Mouse (Mus musculus) erythroblast, adult 5-6 weeks (primary cell): ENCODE data around the gene Vmn1r77. TPM values are rescaled to one million over a fixed set of nuclear protein-coding genes. Genes with fewer than 3 reads are reported as not detected.
"Not testable (repeated sequence)": the region's sequence is repeated elsewhere in the genome, so short reads cannot be mapped to it uniquely, and the experiment has no call there.

Experiments used
- ATAC-seq: replicated peaks from 2 replicates; pipeline ENCODE4 v1.8.0; 2016; ENCODE audit warnings: moderate number of reproducible peaks, mild to moderate bottlenecking, moderate TSS enrichment, inconsistent platforms; ENCODE audit not compliant: poor library complexity, low FRiP score, severe bottlenecking
- total RNA-seq, 2 experiments: library from RNA; stranded (forward) in 1 of 2; stranded (reverse) in 1 of 2; fragments of 150-400 nt in 1 of 2; fragments of 200-764, 138-1000 nt in 1 of 2; gene quantifications; 2 replicates each; pipeline versions ENCODE4 v1.2.3 to v1.2.4; 2015 to 2017; ENCODE audit warnings: low replicate concordance in 2 of 2

The Vmn1r77 gene
- total RNA-seq (2015; ENCODE audit: low replicate concordance), result not detected in 2 replicates
- 0.09 TPM in 1 of 2 replicates, not detected in the other for total RNA-seq (2017; ENCODE audit: low replicate concordance)

DNA sequence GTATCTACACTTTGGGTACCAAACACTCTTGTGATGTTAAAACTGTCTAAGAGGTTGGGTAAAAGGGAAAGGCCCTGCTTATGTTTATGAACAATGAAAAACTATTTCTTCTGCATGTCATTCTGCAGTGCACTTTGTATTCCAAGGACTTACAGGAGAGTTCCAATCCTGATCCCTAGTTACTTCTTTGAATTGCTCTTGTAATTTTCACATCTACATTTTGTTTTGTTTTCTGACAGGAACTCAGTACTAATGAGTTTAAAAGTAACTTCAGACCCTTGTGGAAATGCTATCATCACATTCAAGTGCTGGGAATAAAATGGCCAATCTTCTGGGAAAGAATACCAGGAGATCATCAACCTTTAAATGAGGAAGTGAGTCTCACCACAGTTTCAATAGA is at the start of gene Vmn1r77:
Vmn1r77 (plus strand) TSS at position 301 of the 400 bp plus-strand sequence.
- not testable (repeated sequence) for ATAC-seq

DNA sequence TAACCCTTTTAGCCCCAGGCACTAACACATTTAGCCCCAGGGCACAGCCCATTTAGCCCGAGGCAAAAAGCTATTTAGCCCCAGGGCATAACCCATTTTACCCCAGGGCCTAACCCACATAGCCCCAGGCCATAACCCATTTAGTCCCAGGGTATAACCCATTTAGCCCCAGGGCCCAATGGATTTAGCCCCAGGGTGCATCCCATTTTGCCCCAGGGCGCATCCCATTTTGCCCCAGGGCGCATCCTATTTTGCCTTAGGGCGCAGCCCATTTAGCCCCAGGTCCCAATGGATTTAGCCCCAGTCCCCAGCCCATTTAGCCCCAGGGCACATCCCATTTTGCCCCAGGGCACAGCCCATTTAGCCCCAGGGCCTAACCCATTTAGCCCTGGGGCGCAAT is 25.1 kb upstream of the Vmn1r77 start:
- not testable (repeated sequence) for ATAC-seq

DNA sequence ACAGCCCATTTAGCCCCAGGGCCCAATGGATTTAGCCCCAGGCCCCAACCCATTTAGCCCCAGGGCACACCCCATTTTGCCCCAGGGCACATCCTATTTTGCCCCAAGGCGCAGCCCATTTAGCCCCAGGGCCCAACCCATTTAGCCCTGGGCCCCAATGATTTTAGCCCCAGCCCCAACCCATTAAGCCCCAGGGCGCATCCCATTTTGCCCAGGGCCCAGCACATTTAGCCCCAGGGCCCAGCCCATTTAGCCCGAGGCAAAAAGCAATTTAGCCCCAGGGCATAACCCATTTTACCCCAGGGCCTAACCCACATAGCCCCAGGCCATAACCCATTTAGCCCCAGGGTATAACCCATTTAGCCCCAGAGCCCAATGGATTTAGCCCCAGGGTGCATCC is 24.2 kb upstream of the Vmn1r77 start:
- ATAC-seq, result not testable (repeated sequence)

GRCm38 (mm10) chr7:12013106-12013505 is 23.4 kb upstream of the Vmn1r77 start:
- ATAC-seq, result no peak

DNA sequence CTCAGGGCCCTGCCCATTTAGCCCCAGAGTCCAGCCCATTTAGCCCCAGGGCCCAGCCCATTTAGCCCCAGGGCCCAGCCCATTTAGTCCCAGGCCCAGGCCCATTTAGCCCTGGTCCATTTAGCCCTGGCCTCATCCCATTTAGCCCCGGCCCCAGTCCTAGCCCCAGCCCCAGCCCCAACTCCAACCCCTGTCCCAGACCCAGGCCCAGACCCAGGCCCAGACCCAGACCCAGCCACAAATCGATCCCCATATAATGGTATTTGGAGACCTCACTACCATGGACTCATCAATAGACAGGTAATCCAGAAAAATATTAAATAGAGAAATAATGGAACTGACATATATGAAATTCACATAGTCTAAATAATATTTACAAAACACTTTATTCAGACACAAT is 18.7 kb upstream of the Vmn1r77 start:
- ATAC-seq, result not testable (repeated sequence)

GRCm38 (mm10) chr7:12040664-12041063 is 4.1 kb downstream of the Vmn1r77 start:
- no peak for ATAC-seq

Other genes with a start within 250 kb of the Vmn1r77 start
- gene Vmn1r74, start 202.8 kb upstream of the Vmn1r77 start, total RNA-seq (2015; ENCODE audit: low replicate concordance), result not detected in 2 replicates
- gene Vmn1r74, start 202.8 kb upstream of the Vmn1r77 start, total RNA-seq (2017; ENCODE audit: low replicate concordance), result 0.14 TPM in 1 of 2 replicates, not detected in the other
- not detected in 2 replicates for gene Vmn1r75, start 162.1 kb upstream of the Vmn1r77 start, total RNA-seq (2015; ENCODE audit: low replicate concordance)
- gene Vmn1r75, start 162.1 kb upstream of the Vmn1r77 start, total RNA-seq (2017; ENCODE audit: low replicate concordance), result not detected in 2 replicates
- not detected in 2 replicates for gene Vmn1r76, start 98.5 kb upstream of the Vmn1r77 start, total RNA-seq (2015; ENCODE audit: low replicate concordance)
- gene Vmn1r76, start 98.5 kb upstream of the Vmn1r77 start, total RNA-seq (2017; ENCODE audit: low replicate concordance), result not detected in 2 replicates
- gene Vmn1r78, start 113.5 kb downstream of the Vmn1r77 start, total RNA-seq (2015; ENCODE audit: low replicate concordance), result 0.21 TPM in 1 of 2 replicates, not detected in the other
- gene Vmn1r78, start 113.5 kb downstream of the Vmn1r77 start, total RNA-seq (2017; ENCODE audit: low replicate concordance), result not detected in 2 replicates
- gene Vmn1r79, start 134.5 kb downstream of the Vmn1r77 start, total RNA-seq (2015; ENCODE audit: low replicate concordance), result not detected in 2 replicates
- not detected in 2 replicates for gene Vmn1r79, start 134.5 kb downstream of the Vmn1r77 start, total RNA-seq (2017; ENCODE audit: low replicate concordance)
- gene Vmn1r80, start 152.5 kb downstream of the Vmn1r77 start, total RNA-seq (2015; ENCODE audit: low replicate concordance), result not detected in 2 replicates
- gene Vmn1r80, start 152.5 kb downstream of the Vmn1r77 start, total RNA-seq (2017; ENCODE audit: low replicate concordance), result 0.28 TPM in 1 of 2 replicates, not detected in the other
- gene Vmn1r81, start 231.5 kb downstream of the Vmn1r77 start, total RNA-seq (2015; ENCODE audit: low replicate concordance), result not detected in 2 replicates
- gene Vmn1r81, start 231.5 kb downstream of the Vmn1r77 start, total RNA-seq (2017; ENCODE audit: low replicate concordance), result 0.14 and 0.17 TPM in 2 replicates